Mouse (Mus musculus): ENCODE results near the gene Gm49337. TPM values are rescaled to one million over a fixed set of nuclear protein-coding genes. Genes with fewer than 3 reads are reported as not detected.

Gm49337 gene
- polyA plus RNA-seq (2016; fragmentation: Nextera tagmentation; extraction: Ambion mirVana) = 0.13 TPM in 1 of 2 replicates, not detected in the other

DNA sequence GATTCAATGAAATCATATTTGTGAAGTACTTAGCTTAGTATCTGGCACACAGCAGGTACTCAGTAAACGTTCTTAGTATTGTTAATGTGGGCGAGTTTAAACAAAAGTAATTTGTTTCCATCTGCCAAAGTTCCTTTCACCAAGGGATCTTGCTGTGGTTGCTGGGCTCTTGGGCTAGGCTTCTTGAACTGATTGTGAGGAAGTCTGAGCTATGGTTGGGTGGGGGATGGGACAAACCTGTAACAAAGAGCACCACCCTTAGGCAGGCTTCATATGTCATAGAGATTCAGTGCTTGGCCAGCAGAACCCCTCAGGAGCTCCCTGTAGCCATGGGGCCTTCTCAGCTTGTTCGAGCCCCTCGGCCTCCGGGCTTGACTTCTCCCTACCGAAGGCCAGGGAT is at the start of gene Gm49337, which contains the start of gene 1700042G07Rik:
TSS of gene Gm49337 (plus strand) at position 313 of the 400 bp plus-strand sequence.
TSS of gene 1700042G07Rik (plus strand) at position 301 of the 400 bp plus-strand sequence.
- ATAC-seq (ENCODE audit: low FRiP score, low read depth) = no peak
- Histone ChIP-seq H3K4me1 (peaks cover 27% of the 10 kb centered on the region; the same call in 1 of the 2 replicates), H3K4me3 (no peak within 1 kb of the TSS), H3K4me2 (replicated peaks) (no peak within 1 kb of the TSS), H3K9me3 (no peaks in the 10 kb centered on the region), H3K27ac (replicated peaks) (no peak within 1 kb of the TSS), H3K27me3 (no peaks in the 10 kb centered on the region), H3K9ac (replicated peaks) (no peak within 1 kb of the TSS), H3K36me3 (no peaks in the 10 kb centered on the region)
- 87% methylated on average over 6 of the region's 6 CpGs for WGBS

DNA sequence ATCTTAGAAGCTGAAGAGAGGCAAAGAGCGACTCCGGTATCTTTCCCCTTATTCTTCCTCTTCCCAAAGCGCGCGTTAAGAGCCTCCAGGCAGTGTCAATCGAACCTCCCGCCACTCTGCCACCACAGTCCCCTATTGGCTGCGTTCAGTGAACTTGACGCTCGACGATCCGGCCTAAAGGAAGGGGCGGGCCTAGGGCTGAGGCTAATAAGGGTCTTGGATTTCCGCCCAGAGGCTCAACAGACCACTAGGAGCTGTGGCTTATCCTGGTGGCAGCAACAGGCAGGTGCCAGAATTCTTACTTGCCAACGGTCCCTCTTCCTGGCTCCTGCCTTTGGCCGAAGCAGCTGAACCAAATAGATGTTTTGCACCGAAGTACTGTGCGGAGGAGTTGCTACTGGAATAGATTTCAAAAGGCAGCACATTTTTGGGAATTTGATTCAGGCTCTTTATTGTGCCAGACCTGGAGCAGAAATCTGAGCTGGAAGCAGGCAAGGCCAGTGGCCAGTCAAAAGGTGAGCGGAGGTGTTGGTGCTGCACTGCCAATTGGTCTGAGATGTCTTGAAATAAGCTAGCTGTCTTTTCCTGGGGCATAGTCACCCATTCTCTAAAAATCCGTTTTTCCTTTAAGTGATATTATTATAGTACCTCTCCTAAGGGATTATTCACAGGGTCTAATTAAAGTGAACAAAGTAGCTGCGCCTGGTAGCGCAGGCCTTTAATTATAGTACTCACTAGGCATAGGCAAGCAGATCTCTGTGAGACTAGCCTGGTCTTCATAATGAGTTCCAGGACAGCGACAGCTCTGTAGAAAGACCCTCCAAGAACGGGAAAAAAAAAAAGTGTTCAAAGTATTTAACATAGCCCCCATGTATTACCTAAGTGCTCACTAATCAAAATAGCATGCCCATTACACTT is 49.3 kb upstream of the Gm49337 start, which contains the start of the genes Rad54l and Pomgnt1:
TSS of gene Rad54l (minus strand) at position 89 of the 918 bp plus-strand sequence.
TSS of gene Pomgnt1 (plus strand) at position 239 of the 918 bp plus-strand sequence.
- Histone ChIP-seq H3K27me3 (no peaks in the 10 kb centered on the region), H3K4me2 (replicated peaks) (peak within 1 kb of the TSS; percentile 78), H3K4me1 (peaks cover 21% of the 10 kb centered on the region), H3K27ac (replicated peaks) (peak within 1 kb of the TSS; percentile 60; the same call in 1 of the 2 replicates), H3K4me3 (peak within 1 kb of the TSS; percentile 64), H3K9me3 (no peaks in the 10 kb centered on the region), H3K9ac (replicated peaks) (peak within 1 kb of the TSS; percentile 70), H3K36me3 (peaks cover 6% of the 10 kb centered on the region; the same call in 1 of the 2 replicates)
- 6% methylated on average over 24 of the region's 24 CpGs for WGBS
- peak; percentile 99 for ATAC-seq (ENCODE audit: low FRiP score, low read depth)

DNA sequence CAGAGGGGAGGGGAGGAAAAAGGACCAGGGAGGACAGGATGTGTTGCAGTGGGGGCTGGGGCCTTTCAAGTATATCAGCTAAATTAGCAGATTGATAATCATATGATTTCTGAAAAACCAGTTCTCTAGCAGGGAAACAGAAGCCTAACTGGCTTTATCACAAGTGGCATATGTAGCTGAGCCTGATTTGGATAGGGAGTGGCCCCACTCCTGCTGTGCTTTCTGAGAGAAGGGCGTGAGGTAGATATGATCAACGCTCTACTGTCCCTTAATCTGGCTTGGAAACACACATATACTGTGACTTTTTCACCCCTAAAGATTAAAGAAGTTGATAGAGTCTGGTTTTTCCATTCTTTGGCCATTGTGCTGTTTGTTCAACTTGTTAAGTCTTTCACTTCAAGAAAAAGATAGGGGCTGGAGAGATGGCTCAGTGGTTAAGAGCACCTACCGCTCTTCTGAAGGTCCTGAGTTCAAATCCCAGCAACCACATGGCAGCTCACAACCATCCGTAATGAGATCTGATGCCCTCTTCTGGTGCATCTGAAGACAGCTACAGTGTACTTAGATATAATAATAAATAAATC is 47.3 kb upstream of the Gm49337 start:
- no peaks in the 10 kb centered on the region for H3K36me3 ChIP-seq
- no peaks in the 10 kb centered on the region for H3K27me3 ChIP-seq
- 94% methylated on average over 4 of the region's 4 CpGs for WGBS
- no peaks in the 10 kb centered on the region for H3K9me3 ChIP-seq
- H3K27ac ChIP-seq (replicated peaks) = no peak overlapping the region
- peaks cover 21% of the 10 kb centered on the region for H3K4me1 ChIP-seq
- no peak overlapping the region for H3K4me3 ChIP-seq
- H3K4me2 ChIP-seq (replicated peaks) = no peak overlapping the region
- ATAC-seq (ENCODE audit: low FRiP score, low read depth) = no peak
- no peak overlapping the region for H3K9ac ChIP-seq (replicated peaks)

DNA sequence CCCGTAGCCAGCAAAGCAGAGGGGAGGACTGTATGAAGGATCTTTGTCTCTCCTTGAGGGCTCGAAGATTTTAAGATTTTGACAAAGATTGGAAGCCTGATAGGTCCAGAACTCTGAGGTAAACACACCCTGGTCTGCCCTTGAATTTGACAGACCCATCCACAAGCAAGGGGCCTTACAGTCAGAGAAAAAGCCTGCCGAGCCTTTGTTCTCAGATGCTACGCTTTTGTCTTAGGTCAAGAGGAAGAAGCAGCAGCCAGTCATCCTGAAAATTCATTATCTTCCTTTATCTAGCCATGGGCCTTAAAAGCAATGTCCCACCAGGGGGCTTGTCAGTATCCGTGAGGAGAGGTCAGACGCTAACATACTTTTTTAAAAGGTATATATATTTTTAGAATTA is 45.2 kb upstream of the Gm49337 start:
- Histone ChIP-seq H3K36me3 (no peaks in the 10 kb centered on the region), H3K4me1 (peaks cover 15% of the 10 kb centered on the region), H3K4me3 (no peak overlapping the region), H3K9me3 (no peaks in the 10 kb centered on the region), H3K27me3 (no peaks in the 10 kb centered on the region), H3K9ac (replicated peaks) (no peak overlapping the region), H3K27ac (replicated peaks) (no peak overlapping the region), H3K4me2 (replicated peaks) (no peak overlapping the region)
- no peak for ATAC-seq (ENCODE audit: low FRiP score, low read depth)
- WGBS = 72% methylated on average over 6 of the region's 6 CpGs

DNA sequence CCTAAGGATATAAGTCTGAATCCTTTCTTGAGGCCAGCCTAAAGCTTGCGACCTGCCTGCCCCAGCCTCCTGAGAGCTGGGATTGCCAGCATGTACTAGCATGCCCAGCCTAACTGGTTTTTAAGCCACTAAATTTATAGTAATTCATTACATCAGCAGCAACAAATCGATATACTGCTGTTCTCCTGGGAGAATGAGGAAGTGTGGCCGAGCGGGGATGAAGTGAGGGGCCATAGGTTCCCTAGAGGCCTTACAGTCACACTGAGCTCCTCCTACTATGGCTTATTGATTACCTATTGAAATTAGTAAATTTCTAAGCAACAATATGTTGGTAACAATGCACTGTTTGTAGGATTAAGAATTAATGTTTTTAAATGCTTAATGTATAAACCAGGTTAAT is 40.1 kb upstream of the Gm49337 start:
- Histone ChIP-seq H3K9me3 (no peaks in the 10 kb centered on the region), H3K4me2 (replicated peaks) (no peak overlapping the region), H3K27me3 (no peaks in the 10 kb centered on the region), H3K27ac (replicated peaks) (no peak overlapping the region), H3K4me3 (no peak overlapping the region), H3K4me1 (no peaks in the 10 kb centered on the region), H3K36me3 (no peaks in the 10 kb centered on the region), H3K9ac (replicated peaks) (no peak overlapping the region)
- WGBS = 88% methylated on average over 4 of the region's 4 CpGs
- ATAC-seq (ENCODE audit: low FRiP score, low read depth) = no peak

DNA sequence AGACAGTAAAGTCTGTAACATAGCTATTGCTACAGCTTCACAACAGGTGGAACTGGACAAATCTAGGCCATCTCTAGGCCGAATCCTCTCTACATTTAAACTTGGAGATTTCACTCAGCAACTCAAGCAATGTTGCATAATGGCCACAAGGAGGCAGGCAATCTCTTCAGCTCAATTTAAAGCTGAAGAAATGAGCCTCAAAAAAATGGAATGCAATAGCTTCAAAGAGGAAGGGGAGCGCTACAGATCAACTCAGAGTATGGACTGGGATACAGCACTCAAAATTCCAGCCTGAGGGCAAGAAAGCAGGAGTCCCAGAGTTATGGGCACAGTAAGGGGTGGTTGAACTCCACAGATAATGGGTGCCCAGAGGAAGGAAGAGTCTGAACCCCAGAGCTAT is 38.2 kb upstream of the Gm49337 start:
- no peak overlapping the region for H3K4me3 ChIP-seq
- ATAC-seq (ENCODE audit: low FRiP score, low read depth) = no peak

DNA sequence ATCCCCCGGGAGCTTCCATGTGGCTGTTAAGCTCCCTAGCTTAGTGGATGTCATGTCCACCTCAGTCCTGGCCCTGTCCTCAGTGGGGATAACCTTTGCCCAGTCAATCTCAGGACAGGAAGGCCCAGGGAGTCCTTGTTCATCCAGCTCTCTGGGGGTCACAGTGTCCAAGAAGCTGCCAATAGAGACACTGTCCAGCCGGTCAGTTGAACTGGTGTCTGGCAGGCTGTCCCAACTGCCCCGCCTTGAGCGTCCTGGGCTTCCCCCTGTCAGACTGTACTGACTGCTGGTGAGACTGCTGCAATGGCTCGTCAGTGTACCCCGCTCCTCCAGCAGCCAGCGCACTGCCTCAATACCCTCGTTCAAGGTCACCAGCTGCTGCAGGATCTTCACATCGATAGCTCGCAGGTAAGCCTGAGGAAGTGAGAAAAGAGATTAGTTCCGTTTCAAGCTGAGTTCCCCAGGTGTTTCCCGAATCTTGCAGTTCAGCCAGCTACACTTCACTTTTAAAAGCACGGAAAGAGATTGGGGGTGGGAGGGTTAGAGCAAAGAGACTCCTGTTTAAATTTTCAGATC is 35.7 kb upstream of the Gm49337 start:
- Histone ChIP-seq H3K9ac (replicated peaks) (no peak overlapping the region), H3K4me1 (no peaks in the 10 kb centered on the region), H3K27ac (replicated peaks) (no peak overlapping the region), H3K9me3 (no peaks in the 10 kb centered on the region), H3K4me3 (no peak overlapping the region), H3K36me3 (no peaks in the 10 kb centered on the region), H3K4me2 (replicated peaks) (no peak overlapping the region), H3K27me3 (peaks cover 3% of the 10 kb centered on the region; the same call in 1 of the 2 replicates)
- ATAC-seq (ENCODE audit: low FRiP score, low read depth) = no peak
- 53% methylated on average over 13 of the region's 13 CpGs for WGBS

More for the DNA sequence above, 38.2 kb upstream of the Gm49337 start:
- Histone ChIP-seq H3K27me3 (no peaks in the 10 kb centered on the region), H3K9me3 (no peaks in the 10 kb centered on the region), H3K4me1 (no peaks in the 10 kb centered on the region), H3K36me3 (no peaks in the 10 kb centered on the region), H3K9ac (replicated peaks) (no peak overlapping the region), H3K4me2 (replicated peaks) (no peak overlapping the region), H3K27ac (replicated peaks) (no peak overlapping the region)
- WGBS = 46% methylated on average over 2 of the region's 2 CpGs

DNA sequence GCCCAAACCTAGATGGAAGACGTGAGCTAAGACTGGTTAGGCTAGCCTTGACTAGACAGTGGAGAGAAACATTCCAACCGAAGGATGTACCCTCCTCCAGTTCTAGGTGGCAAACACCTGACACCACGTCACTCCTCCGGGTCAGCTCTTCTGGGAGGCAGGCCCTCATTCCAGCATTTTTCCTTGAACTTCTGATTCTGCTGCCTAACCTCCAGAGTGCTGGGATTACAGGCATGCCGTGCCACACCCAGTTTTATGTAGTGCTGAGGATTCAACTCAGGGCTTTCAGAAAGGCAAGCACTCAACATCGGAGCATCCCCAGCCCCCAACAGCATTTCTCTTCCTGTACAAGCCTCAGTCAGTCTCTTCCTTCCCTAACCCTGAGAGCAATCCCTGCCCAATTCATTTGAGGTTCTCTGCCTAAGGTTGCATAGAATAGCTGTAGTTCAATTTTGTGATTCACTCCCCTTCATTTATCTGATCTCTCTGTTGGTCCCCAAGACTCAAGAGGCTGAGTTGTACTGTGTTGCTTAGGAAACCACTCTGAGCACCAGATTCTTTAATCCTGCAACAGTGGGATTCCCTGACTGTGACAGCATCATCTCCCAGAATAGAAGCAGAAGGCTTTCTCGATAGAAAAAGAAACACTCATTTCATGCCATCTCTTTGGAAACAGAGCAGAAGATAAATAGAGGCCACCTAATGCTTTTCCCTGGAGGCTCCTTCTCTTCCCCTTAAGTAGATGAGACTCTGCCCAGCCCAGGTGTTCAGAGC is 32.2 kb upstream of the Gm49337 start:
- no peak overlapping the region for H3K9ac ChIP-seq (replicated peaks)
- WGBS = 81% methylated on average over 7 of the region's 7 CpGs
- no peaks in the 10 kb centered on the region for H3K36me3 ChIP-seq
- ATAC-seq (ENCODE audit: low FRiP score, low read depth) = no peak
- peaks cover 21% of the 10 kb centered on the region for H3K4me1 ChIP-seq
- no peak overlapping the region for H3K27ac ChIP-seq (replicated peaks)
- peaks cover 28% of the 10 kb centered on the region for H3K27me3 ChIP-seq
- no peaks in the 10 kb centered on the region for H3K9me3 ChIP-seq
- H3K4me2 ChIP-seq (replicated peaks) = no peak overlapping the region
- H3K4me3 ChIP-seq = no peak overlapping the region

DNA sequence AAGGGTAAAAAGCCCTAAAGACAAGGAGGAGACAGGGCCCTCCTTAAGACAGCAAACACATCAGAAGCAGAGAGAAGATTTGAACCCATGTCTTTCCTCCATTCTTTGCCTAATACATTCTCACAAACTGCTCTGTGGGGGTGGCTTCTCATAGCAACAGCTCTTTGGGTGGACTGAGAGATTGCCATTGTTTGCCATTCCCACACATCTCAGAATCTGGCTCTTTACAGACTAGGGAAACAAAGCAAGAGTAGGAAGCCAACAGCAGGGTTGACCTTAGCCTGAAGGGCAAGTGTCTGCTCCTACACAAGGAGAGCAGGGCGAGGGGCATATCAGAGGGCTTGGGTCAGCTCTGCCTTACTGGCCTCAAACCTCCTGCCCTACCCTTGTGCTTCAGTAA is 31.4 kb upstream of the Gm49337 start:
- Histone ChIP-seq H3K27ac (replicated peaks) (no peak overlapping the region), H3K9ac (replicated peaks) (no peak overlapping the region), H3K4me2 (replicated peaks) (no peak overlapping the region), H3K9me3 (no peaks in the 10 kb centered on the region), H3K27me3 (peaks cover 28% of the 10 kb centered on the region), H3K36me3 (no peaks in the 10 kb centered on the region), H3K4me3 (no peak overlapping the region), H3K4me1 (peaks cover 21% of the 10 kb centered on the region)
- 72% methylated on average over 1 of the region's 1 CpGs for WGBS
- no peak for ATAC-seq (ENCODE audit: low FRiP score, low read depth)

DNA sequence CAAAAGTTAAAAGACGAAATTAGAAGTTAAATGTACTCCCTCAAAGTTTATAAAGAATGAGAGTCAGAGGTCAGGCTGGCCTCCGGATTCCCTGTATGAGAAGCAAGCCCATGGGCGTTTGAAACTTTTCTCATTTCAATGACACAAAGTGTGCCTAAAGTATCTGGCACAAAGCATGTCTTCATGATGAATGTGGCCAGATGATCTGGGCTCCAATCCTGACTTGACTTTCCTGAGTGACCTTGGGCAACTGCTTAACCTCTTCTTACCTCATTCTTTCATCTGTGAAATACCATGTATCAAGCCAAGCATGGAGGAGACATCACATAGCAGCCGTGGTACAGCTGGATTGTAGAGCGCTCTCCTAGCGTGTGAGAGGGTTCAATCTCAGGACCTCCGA is 30.9 kb upstream of the Gm49337 start:
- peaks cover 28% of the 10 kb centered on the region for H3K27me3 ChIP-seq
- H3K27ac ChIP-seq (replicated peaks) = no peak overlapping the region
- H3K4me2 ChIP-seq (replicated peaks) = no peak overlapping the region
- H3K9me3 ChIP-seq = no peaks in the 10 kb centered on the region
- H3K4me3 ChIP-seq = no peak overlapping the region
- WGBS = 76% methylated on average over 7 of the region's 7 CpGs
- no peak for ATAC-seq (ENCODE audit: low FRiP score, low read depth)
- no peak overlapping the region for H3K9ac ChIP-seq (replicated peaks)
- no peaks in the 10 kb centered on the region for H3K36me3 ChIP-seq
- peaks cover 21% of the 10 kb centered on the region for H3K4me1 ChIP-seq

DNA sequence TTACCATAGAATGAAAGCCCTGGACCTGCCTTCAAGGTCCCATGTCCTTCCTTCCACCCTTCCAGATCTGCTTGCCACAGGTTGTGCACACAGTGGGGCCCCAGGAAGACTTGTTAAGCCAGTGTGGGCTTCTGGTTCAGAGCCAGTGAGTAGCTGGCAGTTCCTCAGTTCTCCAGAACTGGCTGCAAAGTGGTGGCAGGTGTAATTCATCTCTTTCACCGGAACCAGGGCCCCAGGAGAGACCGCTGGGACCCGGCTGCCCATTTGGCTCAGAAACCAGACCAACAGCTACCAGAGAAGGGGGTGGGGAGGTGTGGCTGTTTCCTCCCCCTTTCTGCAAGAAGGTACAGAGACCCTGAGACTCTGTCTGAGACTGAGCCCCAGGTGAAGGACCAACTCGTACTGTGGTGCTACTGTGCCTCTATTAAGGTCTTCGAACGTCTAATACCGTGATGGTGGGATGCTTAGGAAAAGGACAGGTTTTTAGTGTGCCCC is 29.8 kb upstream of the Gm49337 start:
- Histone ChIP-seq H3K4me2 (replicated peaks) (peak overlapping the region; percentile 95), H3K4me3 (peak overlapping the region; percentile 69; the same call in 1 of the 2 replicates), H3K27me3 (peaks cover 28% of the 10 kb centered on the region), H3K4me1 (peaks cover 21% of the 10 kb centered on the region), H3K9me3 (no peaks in the 10 kb centered on the region), H3K9ac (replicated peaks) (no peak overlapping the region), H3K27ac (replicated peaks) (no peak overlapping the region), H3K36me3 (no peaks in the 10 kb centered on the region)
- no peak for ATAC-seq (ENCODE audit: low FRiP score, low read depth)
- 16% methylated on average over 7 of the region's 7 CpGs for WGBS
